Mouse (Mus musculus): ENCODE results near the gene Dst.

DNA sequence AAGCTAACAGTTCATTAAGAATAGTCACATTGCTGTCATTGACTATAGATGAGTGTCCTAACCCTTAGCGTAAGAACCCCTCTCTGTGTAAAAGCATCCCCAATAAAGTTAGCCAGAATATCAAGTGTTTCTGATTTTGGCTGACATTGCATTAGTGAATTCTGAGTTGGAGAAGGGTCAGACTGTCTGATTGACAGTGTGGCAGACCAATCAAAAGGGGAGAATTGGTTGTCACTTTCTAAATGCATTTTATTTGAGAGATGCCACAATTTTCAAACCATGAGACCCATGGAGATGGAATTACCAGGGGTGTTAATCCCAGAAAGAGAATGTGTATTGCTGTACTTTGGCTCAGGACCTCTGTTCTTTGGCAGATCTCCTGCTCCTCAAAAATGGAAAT is 125.5 kb downstream of the Dst start:
- TF ChIP-seq POLR2A (IDR thresholded peaks at IDR 0.05; ENCODE audit: low read depth, low read length): no peak
- TF ChIP-seq CTCF (conservative IDR thresholded peaks at IDR 0.05; ENCODE audit: insufficient read depth, insufficient read length, low read depth, low read length): no peak

Measured in kidney, adult 2 months (tissue).